Mouse (Mus musculus) neural tube, embryonic 13.5 days (tissue): Measurements from ENCODE around the gene Rbak. TPM values are rescaled to one million over a fixed set of nuclear protein-coding genes. Genes with fewer than 3 reads are reported as not detected.

Source experiments
- ATAC-seq: fragments of 200-750 bp; cut with Nextera tagmentation; 2 replicates; pipeline ENCODE4 v1.8.0; 2017; ENCODE audit warnings: low read depth, mild to moderate bottlenecking, moderate TSS enrichment, moderate library complexity
- H3K27ac ChIP-seq: fragments of 300-500 bp; sonication (generic); replicated peaks from 2 replicates; pipeline ENCODE4 v1.5.1; 2015; ENCODE audit warnings: moderate library complexity, mild to moderate bottlenecking, inconsistent platforms
- H3K27me3 ChIP-seq: fragments of 300-500 bp; sonication (generic); 2 replicates; pipeline ENCODE4 v1.6.1; 2015; ENCODE audit warnings: mild to moderate bottlenecking, inconsistent platforms
- H3K36me3 ChIP-seq: fragments of 300-500 bp; sonication (generic); 2 replicates; pipeline ENCODE4 v1.6.1; 2015; ENCODE audit warnings: mild to moderate bottlenecking, inconsistent platforms
- H3K4me1 ChIP-seq: fragments of 300-500 bp; sonication (generic); replicated peaks from 2 replicates; pipeline ENCODE4 v1.6.1; 2015; ENCODE audit warnings: inconsistent platforms
- H3K4me2 ChIP-seq: fragments of 300-500 bp; sonication (generic); 2 replicates; pipeline ENCODE4 v1.6.1; 2015; ENCODE audit warnings: inconsistent platforms, mild to moderate bottlenecking, moderate library complexity
- H3K4me3 ChIP-seq: fragments of 300-500 bp; sonication (generic); 2 replicates; pipeline ENCODE4 v1.5.1; 2015; ENCODE audit warnings: mild to moderate bottlenecking, inconsistent platforms
- H3K9ac ChIP-seq: fragments of 300-500 bp; sonication (generic); 2 replicates; pipeline ENCODE4 v1.6.1; 2015; ENCODE audit warnings: moderate library complexity, mild to moderate bottlenecking, inconsistent platforms
- H3K9me3 ChIP-seq: fragments of 300-500 bp; sonication (generic); 2 replicates; pipeline ENCODE4 v1.6.1; 2016; ENCODE audit warnings: inconsistent platforms
- WGBS: fragments of 180-500 bp; shearing (Covaris S2); methylation state at CpG from one replicate; pipeline ENCODE4 v1.1.7; 2015; 5-methylcytosine and 5-hydroxymethylcytosine counted together
- microRNA-seq: library from miRNA; unstranded; fragments of <30 nt; microRNA quantifications from one replicate; pipeline ENCODE4, GENCODE M21; 2016
- polyA plus RNA-seq: library from polyadenylated mRNA; unstranded; fragments of >200 nt; fragmentation: Nextera tagmentation; extraction: Ambion mirVana; gene quantifications from 2 replicates; pipeline ENCODE4 v1.2.1, GENCODE M21; 2015

Gene Rbak
- polyA plus RNA-seq, 1 experiment from 2014 or later, result 14.6 TPM

DNA sequence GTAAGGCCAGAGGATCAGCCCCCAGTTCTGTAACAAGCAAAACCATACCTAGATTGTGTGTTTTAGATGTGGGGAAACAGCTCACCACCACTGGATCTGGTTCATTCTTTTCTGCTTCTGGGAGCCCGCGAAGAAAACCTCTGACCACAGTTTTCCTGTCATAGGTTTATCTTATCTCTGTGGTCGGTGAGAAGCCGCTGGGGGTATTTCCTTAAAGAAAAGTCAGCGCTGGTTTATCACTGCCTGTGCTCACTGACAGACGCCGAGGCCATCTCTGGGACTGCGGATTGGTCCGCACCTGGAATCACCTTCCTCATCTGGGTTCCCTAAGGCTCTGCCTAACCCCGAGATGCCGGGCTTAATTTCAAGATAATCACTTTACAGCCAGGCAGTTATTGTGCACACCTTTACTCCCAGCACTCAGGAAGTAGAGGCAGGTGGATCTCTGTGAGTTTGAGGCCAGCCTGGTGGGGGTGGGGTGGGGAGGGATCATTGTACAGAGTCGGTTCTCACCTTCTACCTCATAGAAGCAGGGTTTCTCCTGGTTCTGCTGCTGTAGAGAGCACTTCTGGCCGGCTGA, 47.5 kb downstream of the Rbak start:
- no peaks in the 10 kb centered on the region for H3K36me3 ChIP-seq
- H3K4me2 ChIP-seq, result no peak overlapping the region
- no peak overlapping the region for H3K4me3 ChIP-seq
- 88% methylated on average over 13 of the region's 13 CpGs for WGBS
- peaks cover 3% of the 10 kb centered on the region for H3K9me3 ChIP-seq
- no peaks in the 10 kb centered on the region for H3K4me1 ChIP-seq
- no peak for ATAC-seq
- no peak overlapping the region for H3K9ac ChIP-seq
- no peak overlapping the region for H3K27ac ChIP-seq
- no peaks in the 10 kb centered on the region for H3K27me3 ChIP-seq

DNA sequence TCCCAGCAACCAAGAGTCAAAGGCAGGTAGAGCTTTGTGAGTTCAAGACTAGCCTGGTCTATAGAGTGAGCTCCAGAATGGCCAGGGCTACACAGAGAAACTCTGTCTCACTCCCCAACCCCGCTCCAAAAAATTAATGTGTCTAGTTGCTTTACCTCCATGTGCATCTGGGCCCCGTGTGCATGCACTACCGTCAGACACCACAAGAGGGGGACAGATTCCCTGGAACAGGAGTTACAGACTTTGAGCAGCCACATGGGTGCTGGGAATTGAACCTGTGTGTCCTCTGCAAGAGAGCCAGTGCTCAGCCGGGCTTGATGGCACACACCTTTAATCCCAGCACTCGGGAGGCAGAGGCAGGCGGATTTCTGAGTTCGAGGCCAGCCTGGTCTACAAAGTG, 50.2 kb downstream of the Rbak start:
- no peaks in the 10 kb centered on the region for H3K36me3 ChIP-seq
- no peaks in the 10 kb centered on the region for H3K4me1 ChIP-seq
- no peaks in the 10 kb centered on the region for H3K27me3 ChIP-seq
- H3K4me3 ChIP-seq, result no peak overlapping the region
- peaks cover 3% of the 10 kb centered on the region for H3K9me3 ChIP-seq
- ATAC-seq, result no peak
- no peak overlapping the region for H3K9ac ChIP-seq
- H3K27ac ChIP-seq, result no peak overlapping the region
- H3K4me2 ChIP-seq, result no peak overlapping the region
- 91% methylated on average over 7 of the region's 7 CpGs for WGBS

DNA sequence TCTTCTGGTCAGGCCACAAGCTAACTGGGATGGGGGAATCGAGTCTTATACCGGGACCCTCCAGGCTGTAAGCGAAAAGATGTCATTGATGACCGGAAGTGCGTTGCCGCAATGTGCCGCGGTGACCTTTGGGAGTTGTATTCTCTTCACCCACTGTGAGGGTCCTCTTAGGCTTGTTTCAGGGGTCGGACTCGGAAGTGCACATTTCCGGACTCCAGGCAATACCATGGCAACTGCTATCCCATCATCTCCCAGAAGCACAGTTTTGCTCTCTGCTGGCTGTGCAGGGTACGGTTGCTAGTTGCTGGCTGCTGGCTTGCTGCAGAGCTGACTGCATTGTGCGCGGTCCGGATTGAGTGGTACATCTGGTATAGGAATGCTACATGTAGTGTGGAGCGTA, 51.5 kb downstream of the Rbak start:
- Histone ChIP-seq H3K9me3 (peaks cover 3% of the 10 kb centered on the region), H3K4me2 (no peak overlapping the region), H3K9ac (no peak overlapping the region), H3K36me3 (no peaks in the 10 kb centered on the region), H3K27ac (no peak overlapping the region), H3K4me1 (no peaks in the 10 kb centered on the region), H3K4me3 (no peak overlapping the region), H3K27me3 (no peaks in the 10 kb centered on the region)
- 90% methylated on average over 16 of the region's 16 CpGs for WGBS
- no peak for ATAC-seq

DNA sequence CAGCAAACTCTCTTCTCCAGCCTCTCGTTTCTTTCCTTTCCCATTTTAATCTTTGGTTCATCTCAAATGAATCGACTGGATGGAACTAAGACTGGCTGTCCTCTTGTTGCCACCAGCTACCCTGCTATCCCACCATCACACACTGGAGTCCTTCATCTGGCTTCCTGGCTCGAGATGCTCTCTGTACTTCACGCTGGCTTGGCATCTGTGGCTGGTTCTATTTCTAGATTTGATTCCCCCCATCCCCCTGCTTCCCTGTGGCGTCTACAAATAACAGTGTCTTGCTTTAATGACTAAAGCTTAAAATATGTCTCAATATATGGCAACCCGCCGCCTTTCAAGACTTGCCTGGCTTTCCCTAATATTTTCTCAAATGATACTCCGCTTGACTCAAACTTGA, 52.7 kb downstream of the Rbak start:
- H3K27ac ChIP-seq, result no peak overlapping the region
- H3K27me3 ChIP-seq, result no peaks in the 10 kb centered on the region
- no peaks in the 10 kb centered on the region for H3K36me3 ChIP-seq
- H3K9ac ChIP-seq, result no peak overlapping the region
- no peaks in the 10 kb centered on the region for H3K4me1 ChIP-seq
- H3K4me2 ChIP-seq, result no peak overlapping the region
- no peak for ATAC-seq
- H3K9me3 ChIP-seq, result peaks cover 3% of the 10 kb centered on the region
- H3K4me3 ChIP-seq, result no peak overlapping the region
- WGBS, result 72% methylated on average over 8 of the region's 8 CpGs

DNA sequence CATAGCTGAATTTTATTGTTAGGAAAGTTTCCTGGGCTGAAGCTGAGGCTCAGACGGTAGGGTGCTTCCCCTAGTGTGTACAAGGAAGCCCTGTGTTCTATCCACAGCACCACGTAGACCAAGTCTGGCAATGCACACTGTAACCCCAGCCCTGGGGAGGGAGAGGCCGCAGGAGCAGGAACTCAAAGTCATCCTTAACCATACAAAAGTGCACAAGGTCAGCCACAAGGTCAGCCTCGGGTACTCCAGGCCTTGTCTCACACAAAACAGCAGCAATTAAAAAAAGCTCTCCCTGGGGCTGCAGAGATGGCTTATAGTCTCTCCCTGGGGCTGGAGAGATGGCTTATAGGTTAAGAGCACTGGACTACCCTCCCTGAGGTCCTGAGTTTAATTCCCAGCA, 53.7 kb downstream of the Rbak start:
- Histone ChIP-seq H3K9ac (no peak overlapping the region), H3K27ac (no peak overlapping the region), H3K4me3 (no peak overlapping the region), H3K9me3 (peaks cover 3% of the 10 kb centered on the region), H3K27me3 (no peaks in the 10 kb centered on the region), H3K36me3 (no peaks in the 10 kb centered on the region), H3K4me1 (no peaks in the 10 kb centered on the region), H3K4me2 (no peak overlapping the region)
- no peak for ATAC-seq
- WGBS, result 71% methylated on average over 4 of the region's 4 CpGs

DNA sequence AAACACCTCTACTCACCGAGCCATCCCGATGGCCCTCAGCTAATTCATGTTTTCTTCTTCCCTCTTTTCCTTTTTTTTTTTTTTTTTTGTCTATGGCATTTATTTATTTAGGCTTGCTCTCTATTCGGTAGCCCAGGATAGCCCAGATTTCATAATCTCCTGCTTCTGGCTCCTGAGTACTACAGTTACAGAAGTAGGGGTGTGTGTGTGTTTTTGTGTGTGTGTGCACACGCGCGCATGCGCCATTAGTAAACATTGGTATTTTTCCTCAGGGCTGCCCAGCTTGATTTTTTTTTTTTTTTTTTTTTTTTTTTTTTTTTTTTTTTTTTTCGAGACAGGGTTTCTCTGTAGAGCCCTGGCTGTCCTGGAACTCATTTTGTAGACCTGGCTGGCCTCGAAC, 54.5 kb downstream of the Rbak start:
- 91% methylated on average over 9 of the region's 9 CpGs for WGBS
- no peak for ATAC-seq
- no peak overlapping the region for H3K4me3 ChIP-seq
- H3K36me3 ChIP-seq, result no peaks in the 10 kb centered on the region
- no peak overlapping the region for H3K9ac ChIP-seq
- H3K4me2 ChIP-seq, result no peak overlapping the region
- no peaks in the 10 kb centered on the region for H3K27me3 ChIP-seq
- H3K27ac ChIP-seq, result no peak overlapping the region
- peaks cover 3% of the 10 kb centered on the region for H3K9me3 ChIP-seq
- no peaks in the 10 kb centered on the region for H3K4me1 ChIP-seq

DNA sequence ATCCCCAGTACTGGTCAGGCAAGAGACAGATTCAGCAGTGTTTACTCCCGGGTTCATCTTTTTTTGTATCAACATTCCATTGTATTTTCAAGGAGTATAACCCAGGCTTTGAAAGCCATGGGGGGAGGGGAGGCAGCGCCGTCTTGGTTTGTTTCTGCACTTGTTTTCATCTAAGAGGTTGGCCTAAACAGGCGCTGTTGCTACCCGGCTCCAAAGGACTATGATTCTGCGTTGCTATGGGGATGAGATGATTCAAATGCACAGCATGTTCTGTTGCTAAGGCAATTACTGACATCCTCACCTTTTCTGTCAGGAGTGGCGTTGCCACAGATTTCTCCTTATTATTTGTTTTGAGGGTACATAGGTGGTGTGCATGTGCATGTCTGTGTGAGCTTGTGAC, 55.0 kb downstream of the Rbak start:
- Histone ChIP-seq H3K9ac (no peak overlapping the region), H3K27ac (no peak overlapping the region; the same call in 1 of the 2 replicates), H3K4me2 (no peak overlapping the region), H3K4me1 (no peaks in the 10 kb centered on the region), H3K4me3 (no peak overlapping the region), H3K9me3 (peaks cover 3% of the 10 kb centered on the region), H3K27me3 (no peaks in the 10 kb centered on the region), H3K36me3 (no peaks in the 10 kb centered on the region)
- WGBS, result 45% methylated on average over 7 of the region's 7 CpGs
- no peak for ATAC-seq

DNA sequence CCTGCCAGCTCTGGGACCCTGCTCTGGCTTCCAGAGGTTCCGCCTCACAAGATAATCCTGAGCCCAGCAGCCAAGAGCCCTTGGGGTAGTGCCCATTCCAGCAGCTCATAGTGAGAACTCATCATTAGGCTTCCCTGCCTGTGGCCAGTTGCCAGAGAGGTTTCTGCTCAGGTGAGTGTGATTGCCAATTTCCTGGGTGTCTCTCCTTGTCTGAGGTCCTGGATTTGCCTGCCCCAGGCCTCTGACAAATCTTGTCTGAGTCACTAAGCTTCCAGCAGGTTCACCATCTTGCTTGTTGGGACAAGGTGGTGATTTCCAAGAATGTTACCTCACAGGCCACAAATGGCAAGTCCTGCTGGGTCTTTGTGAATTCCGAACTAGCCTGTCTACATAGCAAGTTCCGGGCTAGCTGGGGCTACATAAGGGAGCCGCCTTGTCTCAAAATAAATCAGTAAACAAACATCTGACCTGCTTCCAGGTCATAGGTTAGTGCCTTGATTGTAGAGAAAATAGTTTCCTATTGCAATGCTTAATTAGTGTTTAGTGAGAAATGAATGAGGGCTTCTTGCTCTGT, 55.7 kb downstream of the Rbak start:
- Histone ChIP-seq H3K36me3 (no peaks in the 10 kb centered on the region), H3K27me3 (no peaks in the 10 kb centered on the region), H3K4me2 (no peak overlapping the region), H3K9me3 (peaks cover 3% of the 10 kb centered on the region), H3K27ac (no peak overlapping the region), H3K4me1 (no peaks in the 10 kb centered on the region), H3K9ac (no peak overlapping the region), H3K4me3 (no peak overlapping the region)
- ATAC-seq, result no peak
- WGBS, result 85% methylated on average over 4 of the region's 4 CpGs

DNA sequence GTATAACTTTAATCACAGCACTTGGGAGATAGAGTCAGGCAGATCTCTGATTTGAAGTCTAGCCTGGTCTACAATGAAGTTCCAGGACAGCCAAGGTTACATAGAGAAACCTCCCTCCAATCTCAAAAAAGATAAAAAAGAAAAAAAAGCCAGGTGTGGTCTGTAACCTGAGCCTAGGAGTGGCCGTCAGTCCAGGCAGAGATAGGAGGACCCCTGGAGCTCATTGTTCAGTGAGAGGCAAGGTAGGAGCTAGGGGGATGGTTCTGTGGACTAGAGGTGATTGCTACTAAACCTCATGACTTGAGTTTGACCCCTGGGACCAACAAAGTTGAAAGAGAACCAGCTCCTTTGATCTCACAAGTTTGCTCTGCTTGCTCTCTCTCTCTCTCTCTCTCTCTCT, 57.9 kb downstream of the Rbak start:
- no peak for ATAC-seq

More for the DNA sequence above, 57.9 kb downstream of the Rbak start:
- H3K27me3 ChIP-seq, result no peaks in the 10 kb centered on the region
- H3K9ac ChIP-seq, result no peak overlapping the region
- H3K36me3 ChIP-seq, result no peaks in the 10 kb centered on the region
- H3K9me3 ChIP-seq, result no peaks in the 10 kb centered on the region
- H3K4me3 ChIP-seq, result no peak overlapping the region
- WGBS, result 33% methylated on average over 1 of the region's 1 CpGs
- no peak overlapping the region for H3K4me2 ChIP-seq
- no peak overlapping the region for H3K27ac ChIP-seq
- no peaks in the 10 kb centered on the region for H3K4me1 ChIP-seq

Small RNA genes within 50 kb of the gene (microRNA-seq; reads per million reads assigned to microRNA genes)
- gene Gm44405, result not detected

Other genes with a start within 250 kb of the Rbak start
- gene Fscn1, start 220.4 kb downstream of the Rbak start, polyA plus RNA-seq, result 517 and 659 TPM in 2 replicates
- 33.1 and 36.1 TPM in 2 replicates for gene Rnf216, start 67.8 kb downstream of the Rbak start, polyA plus RNA-seq
- gene Olfr718-ps1, start 33.2 kb downstream of the Rbak start, polyA plus RNA-seq, result 0.04 TPM in 1 of 2 replicates, not detected in the other
- gene Spdye4b, start 242 bp upstream of the Rbak start, polyA plus RNA-seq, result not detected in 2 replicates
- not detected in 2 replicates for gene Spdye4a, start 46.1 kb upstream of the Rbak start, polyA plus RNA-seq
- 22.0 and 23.6 TPM in 2 replicates for gene Zfp12, start 54.4 kb upstream of the Rbak start, polyA plus RNA-seq
- 10.1 and 10.5 TPM in 2 replicates for gene Zfp316, start 89.2 kb upstream of the Rbak start, polyA plus RNA-seq
- gene Zfp853, start 112.8 kb upstream of the Rbak start, polyA plus RNA-seq, result 0.10 and 0.11 TPM in 2 replicates
- 35.7 and 38.0 TPM in 2 replicates for gene E130309D02Rik, start 134.6 kb upstream of the Rbak start, polyA plus RNA-seq
- gene Zdhhc4, start 148.5 kb upstream of the Rbak start, polyA plus RNA-seq, result 71.3 and 74.0 TPM in 2 replicates
- gene Grid2ip, start 176.6 kb upstream of the Rbak start, polyA plus RNA-seq, result 0.54 TPM in 1 of 2 replicates, not detected in the other
- 161 and 179 TPM in 2 replicates for gene Kdelr2, start 223.1 kb upstream of the Rbak start, polyA plus RNA-seq